Mouse (Mus musculus) adrenal gland, postnatal 10 days (tissue): ENCODE data around the gene Atxn1. TPM values are rescaled to one million over a fixed set of nuclear protein-coding genes. Genes with fewer than 3 reads are reported as not detected.
A peak's percentile ranks its signal among the peaks of the same experiment; 100 is the strongest.

ENCODE experiments used
- DNase-seq: peaks from one replicate; pipeline ENCODE4 v3.0.0; 2021; ENCODE audit warnings: mixed read lengths
- total RNA-seq, 2 experiments: library from RNA; stranded (reverse); gene quantifications; 2 replicates each; pipeline ENCODE4 v1.2.3; 2021

The Atxn1 gene
- total RNA-seq, 2 experiments from 2014 or later: 25.2 to 41.2 TPM

DNA sequence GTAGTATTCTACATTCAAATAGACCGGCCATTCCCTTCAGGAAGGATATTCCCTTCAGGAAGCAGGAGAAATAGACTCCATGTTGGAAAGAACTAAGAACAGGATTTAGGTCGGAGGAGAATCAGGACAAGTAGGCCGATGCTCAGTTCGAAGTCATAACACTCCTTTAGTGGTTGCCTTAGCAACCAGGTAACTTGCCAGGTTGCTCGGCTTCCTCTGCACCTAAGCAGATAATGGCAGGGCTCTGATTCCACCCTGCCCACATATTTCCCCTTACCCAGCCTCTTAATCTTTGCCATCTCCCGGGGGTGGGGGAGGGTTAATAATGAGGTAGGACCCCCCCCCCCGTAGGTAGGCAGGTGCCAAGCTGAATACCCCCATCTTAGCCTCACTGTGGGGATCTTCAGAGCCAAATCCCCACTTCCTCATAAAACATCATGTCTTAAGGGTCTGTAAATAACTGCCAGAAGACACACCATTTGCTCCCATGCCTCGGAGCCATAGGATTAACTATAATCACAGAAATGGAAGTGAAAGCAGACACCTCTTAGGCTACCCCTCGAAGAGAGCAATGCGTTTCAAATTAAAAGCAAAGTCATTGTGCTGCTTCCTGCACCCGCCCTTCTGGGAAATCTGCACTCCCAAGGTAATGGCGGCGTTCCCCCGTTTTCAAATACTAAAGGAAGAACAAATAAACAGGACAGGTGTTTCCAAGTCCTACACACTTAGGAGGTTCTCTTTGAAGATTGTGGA is 240.1 kb downstream of the Atxn1 start:
- DNase-seq: no peak

GRCm38 (mm10) chr13:45722885-45723284 is 241.9 kb downstream of the Atxn1 start:
- no peak for DNase-seq

DNA sequence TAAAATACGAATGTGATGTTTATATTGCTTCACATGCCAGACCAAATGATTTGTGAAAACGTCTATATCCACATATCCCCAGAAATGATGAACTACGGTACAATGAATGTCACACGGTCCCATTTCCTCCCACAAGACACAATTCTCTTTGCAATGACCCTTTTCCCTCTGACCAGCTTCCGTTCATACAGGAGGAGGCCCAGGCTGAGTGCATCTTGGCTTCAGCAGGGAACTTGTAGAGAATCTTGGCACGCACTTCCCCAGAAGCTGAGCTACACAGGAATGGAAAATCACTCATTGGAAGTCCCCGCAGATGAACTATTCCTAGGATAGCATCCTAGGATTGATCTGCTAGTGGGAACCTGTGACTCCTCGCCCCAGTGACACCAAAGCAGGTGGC is 243.2 kb downstream of the Atxn1 start:
- DNase-seq: peak; percentile 22

DNA sequence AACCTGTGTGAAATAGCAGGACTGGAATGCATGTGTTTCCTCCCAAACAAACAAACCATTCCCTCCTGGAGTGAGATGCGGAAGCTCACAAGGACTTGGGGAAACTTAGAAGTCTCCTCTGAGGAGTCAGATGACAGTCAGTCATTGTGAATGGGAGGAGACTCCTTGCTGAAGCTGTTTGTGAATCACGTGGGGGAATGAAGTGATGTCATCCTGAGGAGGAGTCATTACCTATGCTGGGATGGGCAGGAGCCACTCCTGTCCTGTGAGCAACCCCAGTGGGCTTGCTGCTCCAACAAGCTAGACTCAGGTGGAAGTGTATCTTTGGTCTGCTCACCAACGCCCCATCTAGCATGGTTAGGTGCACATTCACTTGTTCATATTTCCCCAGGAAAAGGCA is 246.0 kb downstream of the Atxn1 start:
- DNase-seq: no peak

GRCm38 (mm10) chr13:45715583-45716180 is 249.1 kb downstream of the Atxn1 start:
- DNase-seq: no peak

GRCm38 (mm10) chr13:45710041-45710440 is 254.8 kb downstream of the Atxn1 start:
- DNase-seq: no peak

DNA sequence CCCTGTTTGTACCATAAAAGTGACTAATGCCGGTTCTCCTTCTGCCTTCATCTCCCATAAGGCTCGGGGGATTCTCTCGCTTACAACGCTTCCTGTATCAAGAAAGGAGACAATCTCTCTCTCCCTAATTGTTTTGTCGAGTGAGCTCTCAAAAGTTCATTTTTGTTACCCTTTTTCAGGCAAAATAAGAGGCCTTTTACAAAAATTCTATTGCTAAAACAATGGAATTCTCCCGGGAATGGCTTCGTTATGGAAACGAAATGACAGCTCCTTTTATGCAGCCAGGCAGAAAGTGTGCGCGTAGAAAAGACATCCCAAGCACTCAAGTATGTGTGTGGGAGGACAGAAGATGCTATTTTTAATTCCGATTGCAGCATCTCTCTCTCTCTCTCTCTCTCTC is 255.4 kb downstream of the Atxn1 start:
- no peak for DNase-seq

DNA sequence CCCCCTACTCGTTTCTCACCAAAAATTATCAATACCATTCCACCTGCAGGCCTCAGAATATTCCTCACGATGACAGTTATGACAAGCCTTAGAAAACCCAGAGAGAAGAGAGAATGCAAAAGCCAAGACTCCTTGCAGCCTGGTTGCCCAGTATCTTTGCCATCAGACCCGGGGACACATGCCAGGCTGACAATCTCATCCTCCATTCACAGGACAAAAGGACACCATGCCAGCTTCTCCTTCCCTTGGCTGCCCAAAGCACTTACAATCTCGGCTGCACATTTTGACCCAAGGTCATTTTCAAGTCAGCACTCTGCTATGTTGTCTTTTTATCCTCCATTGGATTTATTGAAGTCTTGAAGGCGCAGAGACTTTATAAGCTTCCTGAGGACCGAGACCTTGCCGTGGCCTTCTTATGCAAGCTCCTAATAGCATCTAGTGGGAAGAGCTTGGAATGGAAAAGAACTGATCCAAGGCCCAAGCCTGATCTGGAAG is 263.5 kb downstream of the Atxn1 start:
- DNase-seq: no peak

DNA sequence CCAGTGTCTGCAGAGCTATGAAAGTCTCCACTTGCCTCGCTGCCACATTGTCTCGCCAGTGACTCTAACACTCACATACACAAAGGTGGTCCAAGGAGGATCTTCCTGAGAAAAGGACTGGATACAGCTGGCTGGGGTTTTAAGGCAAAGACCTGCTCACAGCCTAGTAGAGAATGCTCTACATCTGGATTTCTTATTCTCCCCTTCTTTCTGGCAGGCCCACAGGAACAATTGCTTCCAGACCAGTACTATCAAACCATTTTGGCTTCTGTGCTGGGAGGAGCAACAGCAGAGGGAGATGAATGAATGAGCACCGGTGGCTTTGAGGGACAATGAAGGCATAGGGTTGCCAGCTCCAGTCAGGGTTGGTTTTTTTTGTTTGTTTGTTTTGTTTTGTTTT is 265.8 kb downstream of the Atxn1 start:
- DNase-seq: no peak

GRCm38 (mm10) chr13:45696009-45696408 is 268.8 kb downstream of the Atxn1 start:
- no peak for DNase-seq

GRCm38 (mm10) chr13:45694921-45695437 is 269.8 kb downstream of the Atxn1 start:
- DNase-seq: no peak

GRCm38 (mm10) chr13:45693953-45694352 is 270.9 kb downstream of the Atxn1 start:
- DNase-seq: no peak

DNA sequence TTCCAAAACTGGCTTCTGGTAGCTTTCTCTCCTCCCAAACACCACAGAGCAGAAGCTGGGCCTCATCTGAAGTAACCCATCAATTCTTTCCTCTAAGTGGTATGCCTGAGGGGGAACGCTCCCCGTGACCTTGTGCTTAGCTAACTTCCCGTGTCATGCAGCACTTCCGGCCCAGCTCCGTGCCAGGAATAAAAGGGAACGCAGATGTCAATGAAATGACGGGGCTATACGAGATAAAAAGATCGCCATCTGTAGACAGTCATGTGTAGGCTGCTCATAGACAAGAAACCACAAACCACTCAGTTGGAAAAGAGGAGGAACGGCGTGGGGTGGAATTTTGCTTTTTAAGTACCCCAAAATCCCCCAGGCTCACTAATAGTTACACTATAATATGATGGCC is 271.3 kb downstream of the Atxn1 start:
- peak; percentile 28 for DNase-seq

- DNase-seq: no peak
Observed at GRCm38 (mm10) chr13:45693126-45693525, 271.7 kb downstream of the Atxn1 start.

- DNase-seq: peak; percentile 34
Observed at GRCm38 (mm10) chr13:45692440-45692839, 272.4 kb downstream of the Atxn1 start.

DNA sequence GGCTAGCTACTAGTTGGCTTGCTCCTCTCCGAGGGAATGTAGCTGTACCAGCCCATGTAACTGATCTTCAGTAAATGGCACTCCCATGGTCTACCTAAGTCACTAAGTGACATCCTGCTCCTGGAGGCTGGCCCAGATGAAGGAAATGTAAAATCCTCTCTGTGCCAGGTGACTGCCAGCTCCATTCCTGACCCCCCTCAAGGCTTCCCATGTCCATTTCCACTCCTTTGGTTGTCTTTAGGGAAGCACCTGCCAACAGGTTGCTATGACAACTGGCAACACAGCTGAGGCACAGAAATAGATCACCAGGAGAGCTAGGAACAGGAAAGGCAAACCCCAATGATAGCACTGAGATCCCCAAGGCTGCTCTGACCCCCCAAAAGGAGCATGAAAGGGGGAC is 274.4 kb downstream of the Atxn1 start:
- DNase-seq: no peak

GRCm38 (mm10) chr13:45688864-45689263 is 275.9 kb downstream of the Atxn1 start:
- no peak for DNase-seq

GRCm38 (mm10) chr13:45687581-45687980 is 277.2 kb downstream of the Atxn1 start:
- DNase-seq: no peak

DNA sequence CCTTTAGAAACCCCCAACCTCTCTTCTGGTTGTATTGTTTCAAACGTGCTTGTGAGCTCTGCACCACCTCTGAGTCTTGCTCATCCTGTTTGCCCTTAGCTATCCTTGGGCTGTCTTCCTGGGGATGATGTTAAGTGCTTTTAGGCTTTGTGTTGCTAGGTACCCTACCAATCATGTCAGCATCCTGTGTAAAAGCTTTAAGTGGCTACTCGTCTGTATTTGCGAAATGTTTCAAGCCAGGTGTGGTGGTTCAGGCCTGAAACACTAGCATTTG is 278.6 kb downstream of the Atxn1 start:
- no peak for DNase-seq

DNA sequence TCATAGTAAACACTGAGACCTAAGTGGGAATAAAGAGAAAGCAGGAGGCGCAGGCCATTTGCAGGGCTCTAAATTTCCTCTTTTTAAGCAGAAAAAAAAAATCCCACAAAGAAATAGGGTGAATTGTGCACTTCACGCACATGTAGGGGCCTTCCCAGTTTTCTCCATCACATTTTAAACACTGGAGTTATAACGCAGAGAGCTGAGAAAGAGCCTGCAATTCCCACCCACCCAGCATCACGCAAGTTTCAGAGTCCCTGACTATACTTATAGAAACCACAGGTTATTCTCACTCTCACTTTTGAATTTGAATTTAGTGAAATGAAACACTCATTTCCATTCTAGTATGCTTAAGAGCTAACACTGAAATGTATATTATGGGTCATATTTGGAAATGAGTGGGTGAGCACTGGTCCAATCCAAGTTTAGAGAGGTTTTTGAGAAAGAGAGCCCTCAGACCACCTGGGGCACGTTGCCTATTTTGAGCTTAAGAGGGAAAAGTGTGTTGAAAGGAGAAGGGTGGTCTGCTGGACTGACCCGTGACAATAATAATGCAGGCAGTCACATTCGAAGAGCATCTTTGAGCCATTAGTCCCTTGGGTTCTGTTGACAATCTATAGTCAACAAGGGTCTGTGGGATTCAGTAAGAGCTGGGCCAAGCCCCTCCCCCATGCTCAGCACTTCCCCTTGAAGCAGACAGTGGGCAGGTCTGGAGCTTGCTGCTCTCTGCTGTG is 279.1 kb downstream of the Atxn1 start:
- no peak for DNase-seq

GRCm38 (mm10) chr13:45684891-45685311 is 279.9 kb downstream of the Atxn1 start:
- no peak for DNase-seq

GRCm38 (mm10) chr13:45683991-45684390 is 280.8 kb downstream of the Atxn1 start:
- no peak for DNase-seq

DNA sequence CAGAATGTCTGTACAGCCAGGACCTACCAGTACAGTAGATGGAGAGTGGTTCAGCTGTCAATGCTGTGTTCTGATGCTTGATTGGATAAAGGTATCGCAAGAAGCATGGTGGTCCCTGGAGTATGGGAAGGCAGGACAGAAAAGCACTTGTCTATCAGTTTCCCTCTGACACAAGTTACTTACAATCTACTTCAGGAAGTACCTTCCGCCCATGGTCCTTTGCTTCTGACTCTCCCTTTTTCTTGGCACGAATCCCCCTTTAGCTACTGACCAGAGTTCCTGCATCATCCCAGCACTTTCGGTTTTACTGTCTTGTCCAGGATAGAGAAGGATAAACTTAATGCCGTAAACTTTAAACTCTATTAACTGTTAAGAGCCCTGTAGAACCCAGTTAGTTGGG is 283.6 kb downstream of the Atxn1 start:
- DNase-seq: no peak
